Comparison of ENCODE assay signal across 8 mouse cellular contexts in the genomic region with DNA sequence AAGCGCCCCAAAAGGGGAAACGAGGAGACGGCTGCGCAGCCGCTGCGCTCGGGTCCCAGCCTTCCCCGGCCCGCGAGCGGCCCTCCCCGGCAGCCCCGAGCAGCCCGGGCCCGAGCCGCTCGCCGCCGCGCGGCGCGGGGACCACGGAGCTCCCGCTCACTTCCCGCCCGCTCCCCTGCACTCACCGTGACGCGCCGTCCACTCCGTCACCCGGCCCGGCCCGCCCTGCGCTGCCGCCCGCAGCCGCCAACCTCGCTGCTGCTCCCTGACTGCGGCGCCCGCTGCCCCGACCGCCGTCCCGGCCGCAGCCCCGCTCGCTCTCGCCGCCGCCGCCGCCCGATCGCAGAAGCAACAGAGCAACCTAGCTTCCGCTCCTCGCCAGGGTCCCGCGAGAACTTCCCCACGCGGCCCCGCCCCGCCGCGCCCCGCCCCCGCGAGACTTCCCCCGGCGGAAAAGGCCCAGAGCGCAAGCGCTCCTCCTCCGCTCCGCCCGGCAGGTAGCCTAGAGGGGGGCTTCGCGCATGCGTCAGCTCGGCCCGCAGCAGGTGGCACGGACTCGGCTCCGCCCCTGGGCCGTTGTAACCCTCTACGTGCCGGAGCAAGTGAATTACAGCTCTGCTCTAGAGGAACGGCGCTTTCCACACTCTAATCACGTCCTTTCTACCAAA. TPM values are rescaled to one million over a fixed set of nuclear protein-coding genes. Genes with fewer than 3 reads are reported as not detected.
DNase-seq lines count a peak whose midpoint lies in the region; ATAC-seq and TF ChIP-seq lines count a peak whose summit lies in the region.

A gene (minus strand): TSS at position 389 of the 668 bp plus-strand sequence.

- no peak for TF ChIP-seq EP300 in CH12.LX (IDR thresholded peaks at IDR 0.05; ENCODE audit: low read length)

- peak within 1 kb of the TSS; percentile 86 to 99 (median 97) for H3K4me3 ChIP-seq in CH12.LX (replicated peaks in 1 of 3; ENCODE audit: low read depth in 2 of 3, low read length in 2 of 3, poor library complexity in 1 of 3)
- peak within 1 kb of the TSS; percentile 98 for H3K4me3 ChIP-seq in forebrain, embryonic 11.5 days (ENCODE audit: low read depth, low read length)
- H3K4me3 ChIP-seq in heart, embryonic 16.5 days (ENCODE audit: low read length): peak within 1 kb of the TSS; percentile 97
- H3K4me3 ChIP-seq in liver, embryonic 15.5 days (replicated peaks): peak within 1 kb of the TSS; percentile 99
- H3K4me3 ChIP-seq in neural tube, embryonic 12.5 days: peak within 1 kb of the TSS; percentile 95

- H3K27me3 ChIP-seq in CH12.LX (replicated peaks): no peaks in the 10 kb centered on the region
- H3K27me3 ChIP-seq in forebrain, embryonic 11.5 days (ENCODE audit: control insufficient read depth, insufficient read depth, low read length): no peaks in the 10 kb centered on the region
- H3K27me3 ChIP-seq in heart, embryonic 16.5 days (ENCODE audit: control insufficient read depth, insufficient read depth, low read length): no peaks in the 10 kb centered on the region
- no peaks in the 10 kb centered on the region for H3K27me3 ChIP-seq in liver, embryonic 15.5 days
- no peaks in the 10 kb centered on the region for H3K27me3 ChIP-seq in neural tube, embryonic 12.5 days (replicated peaks)

- dilution Hi-C loops in CH12.LX (cut with MboI; ENCODE audit: extremely low pct_ligation_motif_present, extremely low pct_unique_long_range_greater_than_20kb, low sequenced_read_pairs): no loop called here

- peak; percentile 93 for ATAC-seq in forebrain, embryonic 11.5 days (replicated peaks; ENCODE audit: low FRiP score)
- ATAC-seq in heart, embryonic 16.5 days (replicated peaks; ENCODE audit: extremely low read depth, insufficient read depth, low FRiP score): peak; percentile 98
- ATAC-seq in liver, embryonic 15.5 days (ENCODE audit: insufficient read depth): peak; percentile 92
- ATAC-seq in neural tube, embryonic 12.5 days (ENCODE audit: low FRiP score, low read depth): peak; percentile 94

- WGBS in forebrain, embryonic 11.5 days: under 1% methylated on average over 72 of the region's 91 CpGs
- under 1% methylated on average over 88 of the region's 91 CpGs for WGBS in heart, embryonic 16.5 days
- WGBS in liver, embryonic 15.5 days (ENCODE audit: insufficient replicate concordance): under 1% methylated on average over 68 of the region's 91 CpGs
- under 1% methylated on average over 85 of the region's 91 CpGs for WGBS in neural tube, embryonic 12.5 days

- peak within 1 kb of the TSS; percentile 92 for H3K4me2 ChIP-seq in CH12.LX (ENCODE audit: insufficient read depth, low read depth, poor library complexity, severe bottlenecking)
- peak within 1 kb of the TSS; percentile 78 for H3K4me2 ChIP-seq in forebrain, embryonic 11.5 days (ENCODE audit: low read depth, low read length, severe bottlenecking)
- peak within 1 kb of the TSS; percentile 96 for H3K4me2 ChIP-seq in heart, embryonic 16.5 days (ENCODE audit: low read depth, low read length)
- H3K4me2 ChIP-seq in liver, embryonic 15.5 days: peak within 1 kb of the TSS; percentile 97
- peak within 1 kb of the TSS; percentile 83 for H3K4me2 ChIP-seq in neural tube, embryonic 12.5 days (replicated peaks)

- H3K27ac ChIP-seq in CH12.LX (ENCODE audit: insufficient read depth, low read depth): peak within 1 kb of the TSS; percentile 88
- peak within 1 kb of the TSS; percentile 89 for H3K27ac ChIP-seq in forebrain, embryonic 11.5 days (ENCODE audit: low read depth, low read length)
- H3K27ac ChIP-seq in heart, embryonic 16.5 days (ENCODE audit: low read length): peak within 1 kb of the TSS; percentile 94
- H3K27ac ChIP-seq in liver, embryonic 15.5 days (replicated peaks): peak within 1 kb of the TSS; percentile 97
- H3K27ac ChIP-seq in neural tube, embryonic 12.5 days: peak within 1 kb of the TSS; percentile 94

- peak; percentile 81 for TF ChIP-seq POLR2A in CH12.LX (IDR thresholded peaks at IDR 0.05; ENCODE audit: low read depth, low read length)

- in situ Hi-C loops in CH12.LX (cut with MboI; ENCODE audit: low pct_ligation_motif_present, low pct_unique_long_range_greater_than_20kb, low sequenced_read_pairs): no loop called here

- peak; percentile 99 for DNase-seq in CH12.LX (ENCODE audit: extremely low read depth)
- peak; percentile 94 for DNase-seq in c-Kit-positive CD71-positive TER-119-negative erythroid progenitor cells, embryonic 14.5 days (ENCODE audit: low read depth)
- DNase-seq in forebrain, embryonic 11.5 days (ENCODE audit: low spot score): peak; percentile 100
- DNase-seq in kidney, postnatal 36 days: peak; percentile 98 to 99
- peak; percentile 92 for DNase-seq in telencephalon, adult 2 months (ENCODE audit: low read depth, low spot score)

- H3K4me1 ChIP-seq in CH12.LX (ENCODE audit: control insufficient read depth in 1 of 2, insufficient read depth in 2 of 2): peaks cover 16 to 49% of the 10 kb centered on the region in 2 experiments
- peaks cover 7% of the 10 kb centered on the region; the same call in 1 of the 2 replicates for H3K4me1 ChIP-seq in forebrain, embryonic 11.5 days (replicated peaks; ENCODE audit: control insufficient read depth, insufficient read depth, low read length)
- H3K4me1 ChIP-seq in heart, embryonic 16.5 days (ENCODE audit: control insufficient read depth, insufficient read depth, low read length): peaks cover 29% of the 10 kb centered on the region
- H3K4me1 ChIP-seq in liver, embryonic 15.5 days (replicated peaks): peaks cover 67% of the 10 kb centered on the region
- H3K4me1 ChIP-seq in neural tube, embryonic 12.5 days: peaks cover 28% of the 10 kb centered on the region

- H3K9ac ChIP-seq in CH12.LX (ENCODE audit: insufficient read depth, low read depth): peak within 1 kb of the TSS; percentile 98
- H3K9ac ChIP-seq in forebrain, embryonic 11.5 days (ENCODE audit: low read length): peak within 1 kb of the TSS; percentile 95
- peak within 1 kb of the TSS; percentile 97 for H3K9ac ChIP-seq in heart, embryonic 16.5 days (ENCODE audit: low read length)
- peak within 1 kb of the TSS; percentile 99 for H3K9ac ChIP-seq in liver, embryonic 15.5 days
- H3K9ac ChIP-seq in neural tube, embryonic 12.5 days: peak within 1 kb of the TSS; percentile 99

- peaks cover 7% of the 10 kb centered on the region for H3K9me3 ChIP-seq in CH12.LX (replicated peaks; ENCODE audit: low read length)
- no peaks in the 10 kb centered on the region for H3K9me3 ChIP-seq in forebrain, embryonic 11.5 days (ENCODE audit: control insufficient read depth, low read length)
- no peaks in the 10 kb centered on the region for H3K9me3 ChIP-seq in heart, embryonic 16.5 days (replicated peaks; ENCODE audit: control insufficient read depth, low read length)
- no peaks in the 10 kb centered on the region for H3K9me3 ChIP-seq in liver, embryonic 15.5 days (replicated peaks)
- no peaks in the 10 kb centered on the region for H3K9me3 ChIP-seq in neural tube, embryonic 12.5 days

- TF ChIP-seq RAD21 in CH12.LX (IDR thresholded peaks at IDR 0.05; ENCODE audit: low read depth, low read length): no peak

- H3K36me3 ChIP-seq in CH12.LX (replicated peaks in 1 of 2; ENCODE audit: control insufficient read depth in 1 of 2, insufficient read depth in 1 of 2, low read length in 1 of 2): peaks cover 7 to 18% of the 10 kb centered on the region in 2 experiments
- H3K36me3 ChIP-seq in forebrain, embryonic 11.5 days (ENCODE audit: control insufficient read depth, insufficient read depth, low read length): no peaks in the 10 kb centered on the region
- H3K36me3 ChIP-seq in heart, embryonic 16.5 days (ENCODE audit: control insufficient read depth, insufficient read depth): no peaks in the 10 kb centered on the region
- H3K36me3 ChIP-seq in liver, embryonic 15.5 days (replicated peaks): no peaks in the 10 kb centered on the region
- H3K36me3 ChIP-seq in neural tube, embryonic 12.5 days: no peaks in the 10 kb centered on the region

- peaks cover 50% of the 10 kb centered on the region for H3K79me2 ChIP-seq in CH12.LX (replicated peaks; ENCODE audit: control insufficient read depth, extremely low read depth, insufficient read depth, poor library complexity, severe bottlenecking)

- TF ChIP-seq CTCF in CH12.LX (conservative IDR thresholded peaks at IDR 0.05 in 1 of 2, IDR thresholded peaks at IDR 0.05 in 1 of 2; ENCODE audit: low read depth in 2 of 2, low read length in 2 of 2): no peak

TF ChIP-seq in CH12.LX, 34 proteins besides CTCF, POLR2A, EP300 and RAD21 (continues in another document):
- peak; percentile 63; the same call in 1 of the 2 replicates for TF ChIP-seq KAT2A (IDR thresholded peaks at IDR 0.05; ENCODE audit: insufficient replicate concordance, low read length)
- peak; percentile 42; the same call in 1 of the 2 replicates for TF ChIP-seq MAX (IDR thresholded peaks at IDR 0.05; ENCODE audit: low read length)
- TF ChIP-seq ELF1 (IDR thresholded peaks at IDR 0.05; ENCODE audit: low read depth, low read length): peak; percentile 85
- no peak for TF ChIP-seq JUN (IDR thresholded peaks at IDR 0.05; ENCODE audit: insufficient read depth, low read depth, low read length)
- TF ChIP-seq ZC3H11A (IDR thresholded peaks at IDR 0.05; ENCODE audit: low read depth, low read length): no peak
- TF ChIP-seq ZMIZ1 (IDR thresholded peaks at IDR 0.05; ENCODE audit: low read depth, low read length): peak; percentile 83; the same call in 1 of the 2 replicates
- TF ChIP-seq UBTF (IDR thresholded peaks at IDR 0.05; ENCODE audit: low read depth, low read length): 0 out of 2 replicates have a peak, but pooled peaks have one; percentile 14
- TF ChIP-seq IRF4 (IDR thresholded peaks at IDR 0.05; ENCODE audit: low read depth, low read length): peak; percentile 44; the same call in 1 of the 2 replicates
- TF ChIP-seq GABPA (IDR thresholded peaks at IDR 0.05; ENCODE audit: insufficient replicate concordance, low read depth, low read length): no peak
- TF ChIP-seq USF2 (conservative IDR thresholded peaks at IDR 0.05; ENCODE audit: low read depth, low read length): no peak
- TF ChIP-seq POLR2AphosphoS2 (IDR thresholded peaks at IDR 0.05; ENCODE audit: low read depth, low read length): no peak
- TF ChIP-seq TCF12 (IDR thresholded peaks at IDR 0.05; ENCODE audit: low read depth, low read length): peak; percentile 81
- TF ChIP-seq CHD1 (IDR thresholded peaks at IDR 0.05; ENCODE audit: low read depth, low read length): no peak
- peak; percentile 37 for TF ChIP-seq USF1 (IDR thresholded peaks at IDR 0.05; ENCODE audit: low read depth, low read length)
- TF ChIP-seq SMC3 (IDR thresholded peaks at IDR 0.05; ENCODE audit: low read depth, low read length): no peak

RNA-seq across cellular contexts. Expression of the gene that starts here (rescaled TPM):
- 63.6 and 67.7 TPM in 2 replicates for total RNA-seq in CH12.LX (2012; rRNA removed)
- total RNA-seq in CH12.LX (2014; rRNA removed): 110 and 117 TPM in 2 replicates
- 228 and 241 TPM in 2 replicates for polyA plus RNA-seq in CH12.LX (2012; ENCODE audit: insufficient read length, low read depth)
- 63.0 and 71.4 TPM in 2 replicates for polyA plus RNA-seq in forebrain, embryonic 11.5 days (2014; fragmentation: Nextera tagmentation; extraction: Ambion mirVana)
- 103 and 118 TPM in 2 replicates for polyA plus RNA-seq in heart, embryonic 16.5 days (2015; fragmentation: Nextera tagmentation; extraction: Ambion mirVana)
- 53.4 and 55.8 TPM in 2 replicates for polyA plus RNA-seq in liver, embryonic 15.5 days (2015; fragmentation: Nextera tagmentation; extraction: Ambion mirVana)
- polyA plus RNA-seq in neural tube, embryonic 12.5 days (2016; fragmentation: Nextera tagmentation; extraction: Ambion mirVana): 173 and 186 TPM in 2 replicates

Comparison
In these comparisons a context has a peak if more than half of its experiments do, and no peak if none do; other contexts are left out.
1. Peak in every context shown above with its lines: DNase-seq, ATAC-seq, H3K4me3 ChIP-seq and H3K27ac ChIP-seq.